Mouse (Mus musculus): ENCODE results near the gene Scyl1. TPM values are rescaled to one million over a fixed set of nuclear protein-coding genes. Genes with fewer than 3 reads are reported as not detected.

Scyl1 gene
- total and polyA plus RNA-seq, 3 experiments: 57.2 to 95.6 (median 70.0) TPM

DNA sequence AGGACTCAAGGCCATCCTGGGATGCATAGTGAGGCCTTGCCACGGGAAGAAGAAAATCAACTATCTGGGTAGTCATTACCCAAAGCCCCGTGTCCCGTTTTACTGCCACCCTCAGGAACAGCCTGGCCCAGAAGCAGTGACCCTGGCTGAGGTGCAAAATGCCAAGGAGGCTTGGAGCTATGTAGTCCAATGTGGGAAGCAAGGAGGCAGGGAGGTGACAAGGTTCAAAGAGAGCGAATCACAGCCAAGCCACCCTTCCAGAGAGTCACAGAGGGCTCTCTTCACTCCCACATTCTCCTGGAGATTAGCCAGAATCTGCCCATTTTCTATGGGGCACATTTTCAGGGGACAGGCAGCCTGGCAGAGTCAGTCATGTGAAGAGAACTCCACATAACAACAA lies 3.9 kb downstream of the Scyl1 start:
- no peaks in the 10 kb centered on the region for H3K27me3 ChIP-seq (ENCODE audit: control insufficient read depth, insufficient read depth, low read length)
- H3K9ac ChIP-seq (ENCODE audit: low read depth, low read length): no peak overlapping the region
- H3K4me3 ChIP-seq: no peak overlapping the region
- intact Hi-C loops (cut with DNase I): no loop called here
- no peak overlapping the region for H3K27ac ChIP-seq
- no peaks in the 10 kb centered on the region for H3K79me2 ChIP-seq (replicated peaks; ENCODE audit: control insufficient read depth, insufficient read depth, low read length)
- no peaks in the 10 kb centered on the region; the same call in 1 of the 2 replicates for H3K36me3 ChIP-seq (ENCODE audit: control insufficient read depth, insufficient read depth, low read length)
- H3K4me1 ChIP-seq (ENCODE audit: control insufficient read depth, insufficient read depth, low read length): peaks cover 5% of the 10 kb centered on the region
- no peak for TF ChIP-seq POLR2A (IDR thresholded peaks at IDR 0.05; ENCODE audit: insufficient read depth, low read depth, low read length)
- no peak for TF ChIP-seq CTCF (IDR thresholded peaks at IDR 0.05)
- no peak for TF ChIP-seq EP300 (IDR thresholded peaks at IDR 0.05; ENCODE audit: insufficient read depth, low read depth, low read length)
- DNase-seq: no peak
- WGBS: 78% methylated on average over 4 of the region's 4 CpGs

DNA sequence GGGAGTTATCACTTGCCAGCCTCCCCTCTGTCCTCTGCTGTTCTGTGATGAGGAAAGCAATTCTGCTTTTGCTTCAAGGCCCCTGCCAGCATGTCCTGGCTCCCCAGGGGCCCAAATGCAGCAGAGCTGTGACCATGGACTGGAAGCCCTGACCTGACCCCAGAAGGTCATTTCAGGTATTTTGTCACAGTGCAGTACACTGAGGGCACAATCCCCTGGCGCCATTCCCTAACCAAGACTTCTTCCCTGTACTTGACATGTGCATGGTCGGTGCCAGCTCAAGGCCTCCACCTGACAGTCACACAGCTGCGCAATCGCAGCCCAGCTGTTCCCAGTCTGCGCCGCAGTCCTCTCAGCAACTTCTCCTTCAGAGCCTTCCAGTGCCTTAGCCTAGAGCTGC lies 8.1 kb downstream of the Scyl1 start:
- TF ChIP-seq POLR2A (IDR thresholded peaks at IDR 0.05; ENCODE audit: insufficient read depth, low read depth, low read length): no peak
- no peak for TF ChIP-seq EP300 (IDR thresholded peaks at IDR 0.05; ENCODE audit: insufficient read depth, low read depth, low read length)
- no peak for TF ChIP-seq CTCF (IDR thresholded peaks at IDR 0.05)
- intact Hi-C loops (cut with DNase I): no loop called here
- Histone ChIP-seq H3K4me3 (no peak overlapping the region), H3K27me3 (ENCODE audit: control insufficient read depth, insufficient read depth, low read length) (no peaks in the 10 kb centered on the region), H3K27ac (no peak overlapping the region), H3K79me2 (replicated peaks; ENCODE audit: control insufficient read depth, insufficient read depth, low read length) (no peaks in the 10 kb centered on the region), H3K36me3 (ENCODE audit: control insufficient read depth, insufficient read depth, low read length) (no peaks in the 10 kb centered on the region), H3K9ac (ENCODE audit: low read depth, low read length) (no peak overlapping the region), H3K4me1 (ENCODE audit: control insufficient read depth, insufficient read depth, low read length) (no peaks in the 10 kb centered on the region)
- no peak for DNase-seq
- 86% methylated on average over 6 of the region's 6 CpGs for WGBS

DNA sequence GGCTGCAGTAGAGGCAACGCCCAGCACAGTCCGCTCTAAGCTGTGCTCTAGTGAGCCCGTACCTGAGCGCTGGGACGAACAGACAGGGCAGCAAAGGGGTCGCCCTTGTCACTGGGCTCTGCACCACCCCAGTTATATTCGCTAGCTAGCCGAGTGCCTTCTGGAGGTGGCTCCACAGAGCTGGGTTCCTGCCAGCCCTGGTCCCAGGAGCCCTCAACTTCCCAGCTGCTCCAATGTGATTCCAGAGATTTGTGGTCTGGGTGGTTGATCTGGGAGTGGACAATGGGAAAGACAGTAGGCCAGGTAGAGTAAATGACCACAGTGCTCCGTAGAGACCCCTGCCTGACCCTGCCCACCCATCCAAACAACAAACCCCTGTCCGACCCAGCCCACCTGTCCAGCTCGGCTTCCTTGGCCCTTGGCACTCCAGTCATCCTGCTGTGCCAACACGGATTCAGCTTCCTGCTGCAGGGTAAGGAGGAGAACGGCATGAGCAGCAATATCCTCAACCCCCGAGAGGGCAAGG lies 12.3 kb downstream of the Scyl1 start:
- no peak for TF ChIP-seq POLR2A (IDR thresholded peaks at IDR 0.05; ENCODE audit: insufficient read depth, low read depth, low read length)
- TF ChIP-seq EP300 (IDR thresholded peaks at IDR 0.05; ENCODE audit: insufficient read depth, low read depth, low read length): no peak
- TF ChIP-seq CTCF (IDR thresholded peaks at IDR 0.05): no peak
- no peaks in the 10 kb centered on the region for H3K36me3 ChIP-seq (ENCODE audit: control insufficient read depth, insufficient read depth, low read length)
- no peak overlapping the region for H3K4me3 ChIP-seq
- 74% methylated on average over 14 of the region's 14 CpGs for WGBS
- no peaks in the 10 kb centered on the region for H3K27me3 ChIP-seq (ENCODE audit: control insufficient read depth, insufficient read depth, low read length)
- no peak overlapping the region for H3K9ac ChIP-seq (ENCODE audit: low read depth, low read length)
- no peaks in the 10 kb centered on the region for H3K4me1 ChIP-seq (ENCODE audit: control insufficient read depth, insufficient read depth, low read length)
- H3K27ac ChIP-seq: no peak overlapping the region
- intact Hi-C loops (cut with DNase I): no loop called here
- H3K79me2 ChIP-seq (replicated peaks; ENCODE audit: control insufficient read depth, insufficient read depth, low read length): no peaks in the 10 kb centered on the region
- DNase-seq: no peak

DNA sequence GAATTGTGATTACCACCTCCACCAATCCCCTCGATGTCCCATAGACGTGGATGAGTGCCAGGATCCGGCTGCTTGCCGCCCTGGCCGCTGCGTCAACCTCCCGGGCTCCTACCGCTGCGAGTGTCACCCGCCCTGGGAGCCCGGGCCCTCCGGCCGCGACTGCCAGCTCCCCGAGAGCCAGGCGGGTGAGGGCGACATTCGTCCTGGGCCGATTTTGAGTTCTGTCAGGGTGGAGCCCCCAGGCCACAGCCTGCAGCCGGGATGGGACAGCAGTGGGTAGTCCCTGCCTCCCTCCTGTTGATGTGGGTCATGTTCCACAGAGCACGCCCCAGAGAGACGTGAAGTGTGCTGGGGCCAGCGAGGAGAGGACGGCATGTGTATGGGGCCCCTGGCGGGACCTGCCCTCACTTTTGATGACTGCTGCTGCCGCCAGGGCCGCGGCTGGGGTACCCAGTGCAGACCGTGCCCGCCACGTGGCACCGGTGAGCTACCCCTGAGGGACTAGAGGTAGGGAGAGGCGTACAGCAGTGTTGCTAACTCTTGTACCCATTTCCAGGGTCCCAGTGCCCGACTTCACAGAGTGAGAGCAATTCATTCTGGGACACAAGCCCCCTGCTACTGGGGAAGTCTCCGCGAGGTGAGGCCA lies 14.1 kb downstream of the Scyl1 start:
- 44% methylated on average over 36 of the region's 36 CpGs for WGBS
- Histone ChIP-seq H3K4me3 (no peak overlapping the region), H3K4me1 (ENCODE audit: control insufficient read depth, insufficient read depth, low read length) (no peaks in the 10 kb centered on the region), H3K36me3 (ENCODE audit: control insufficient read depth, insufficient read depth, low read length) (no peaks in the 10 kb centered on the region), H3K9ac (ENCODE audit: low read depth, low read length) (no peak overlapping the region), H3K27me3 (ENCODE audit: control insufficient read depth, insufficient read depth, low read length) (no peaks in the 10 kb centered on the region), H3K27ac (no peak overlapping the region), H3K79me2 (replicated peaks; ENCODE audit: control insufficient read depth, insufficient read depth, low read length) (no peaks in the 10 kb centered on the region)
- intact Hi-C loops (cut with DNase I): no loop called here
- TF ChIP-seq EP300 (IDR thresholded peaks at IDR 0.05; ENCODE audit: insufficient read depth, low read depth, low read length) (no peak), CTCF (IDR thresholded peaks at IDR 0.05) (no peak), POLR2A (IDR thresholded peaks at IDR 0.05; ENCODE audit: insufficient read depth, low read depth, low read length) (no peak)
- no peak for DNase-seq

DNA sequence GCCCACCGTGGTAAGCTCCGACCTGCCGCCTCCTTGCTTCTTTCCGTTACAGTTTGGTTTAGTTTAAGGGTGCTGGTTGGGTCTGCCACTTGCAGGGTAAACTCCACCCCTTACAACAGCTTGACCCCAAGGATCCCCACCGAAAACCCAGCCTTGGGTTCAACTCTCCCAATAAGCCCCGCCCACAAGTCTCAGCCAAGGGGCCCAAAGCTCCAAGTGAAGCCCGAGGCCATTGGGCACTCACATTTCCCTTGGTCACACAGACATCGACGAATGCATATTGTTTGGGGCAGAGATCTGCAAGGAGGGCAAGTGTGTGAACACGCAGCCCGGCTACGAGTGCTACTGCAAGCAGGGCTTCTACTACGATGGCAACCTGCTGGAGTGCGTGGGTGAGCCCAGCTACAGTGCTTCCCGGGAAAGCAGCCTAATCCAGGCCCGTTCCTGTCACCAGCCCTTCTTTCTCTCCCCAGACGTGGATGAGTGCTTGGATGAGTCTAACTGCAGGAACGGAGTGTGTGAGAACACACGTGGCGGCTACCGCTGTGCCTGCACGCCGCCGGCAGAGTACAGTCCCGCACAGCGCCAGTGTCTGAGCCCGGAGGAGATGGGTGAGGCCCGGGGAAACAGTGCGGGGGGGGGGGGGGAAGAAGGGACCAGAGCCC lies 14.8 kb downstream of the Scyl1 start:
- Histone ChIP-seq H3K27ac (no peak overlapping the region), H3K9ac (ENCODE audit: low read depth, low read length) (no peak overlapping the region), H3K4me3 (no peak overlapping the region), H3K79me2 (replicated peaks; ENCODE audit: control insufficient read depth, insufficient read depth, low read length) (no peaks in the 10 kb centered on the region), H3K36me3 (ENCODE audit: control insufficient read depth, insufficient read depth, low read length) (no peaks in the 10 kb centered on the region), H3K4me1 (ENCODE audit: control insufficient read depth, insufficient read depth, low read length) (no peaks in the 10 kb centered on the region), H3K27me3 (ENCODE audit: control insufficient read depth, insufficient read depth, low read length) (no peaks in the 10 kb centered on the region)
- TF ChIP-seq POLR2A (IDR thresholded peaks at IDR 0.05; ENCODE audit: insufficient read depth, low read depth, low read length) (no peak), CTCF (IDR thresholded peaks at IDR 0.05) (no peak), EP300 (IDR thresholded peaks at IDR 0.05; ENCODE audit: insufficient read depth, low read depth, low read length) (no peak)
- intact Hi-C loops (cut with DNase I): no loop called here
- 43% methylated on average over 29 of the region's 29 CpGs for WGBS
- no peak for DNase-seq

DNA sequence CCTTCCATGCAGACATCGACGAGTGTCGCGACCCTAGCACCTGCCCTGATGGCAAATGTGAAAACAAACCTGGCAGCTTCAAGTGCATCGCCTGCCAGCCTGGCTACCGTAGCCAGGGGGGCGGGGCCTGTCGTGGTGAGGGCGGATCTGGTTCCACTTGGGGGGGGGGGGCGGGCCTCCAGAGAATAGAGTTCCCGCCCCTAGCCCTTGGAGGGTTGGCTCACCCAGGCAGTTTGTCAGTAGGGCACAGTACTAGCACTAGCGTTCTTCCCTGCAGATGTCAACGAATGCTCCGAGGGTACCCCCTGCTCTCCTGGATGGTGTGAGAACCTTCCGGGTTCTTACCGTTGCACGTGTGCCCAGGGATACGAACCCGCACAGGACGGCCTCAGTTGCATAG lies 19.5 kb downstream of the Scyl1 start:
- H3K27ac ChIP-seq: no peak overlapping the region
- H3K4me3 ChIP-seq: no peak overlapping the region
- peak in 1 of 2 experiments; percentile 28 for DNase-seq
- H3K36me3 ChIP-seq (ENCODE audit: control insufficient read depth, insufficient read depth, low read length): no peaks in the 10 kb centered on the region
- H3K9ac ChIP-seq (ENCODE audit: low read depth, low read length): no peak overlapping the region
- 38% methylated on average over 20 of the region's 20 CpGs for WGBS
- H3K4me1 ChIP-seq (ENCODE audit: control insufficient read depth, insufficient read depth, low read length): no peaks in the 10 kb centered on the region
- no peaks in the 10 kb centered on the region for H3K79me2 ChIP-seq (replicated peaks; ENCODE audit: control insufficient read depth, insufficient read depth, low read length)
- intact Hi-C loops (cut with DNase I): no loop called here
- H3K27me3 ChIP-seq (ENCODE audit: control insufficient read depth, insufficient read depth, low read length): no peaks in the 10 kb centered on the region
- no peak for TF ChIP-seq EP300 (IDR thresholded peaks at IDR 0.05; ENCODE audit: insufficient read depth, low read depth, low read length)
- no peak for TF ChIP-seq POLR2A (IDR thresholded peaks at IDR 0.05; ENCODE audit: insufficient read depth, low read depth, low read length)
- TF ChIP-seq CTCF (IDR thresholded peaks at IDR 0.05): no peak
